Mouse (Mus musculus): Measurements from ENCODE around the gene Olfr748. TPM values are rescaled to one million over a fixed set of nuclear protein-coding genes. Genes with fewer than 3 reads are reported as not detected.

The Olfr748 gene
- polyA plus RNA-seq, 1 experiment from 2014 or later: not detected

Other genes with a start within 250 kb of the Olfr748 start
- gene Olfr741, start 234.6 kb upstream of the Olfr748 start, polyA plus RNA-seq (2014; fragmentation: Nextera tagmentation; extraction: Ambion mirVana): not detected in 2 replicates
- not detected in 2 replicates for gene Olfr742, start 203.8 kb upstream of the Olfr748 start, polyA plus RNA-seq (2014; fragmentation: Nextera tagmentation; extraction: Ambion mirVana)
- not detected in 2 replicates for gene Olfr743, start 185.5 kb upstream of the Olfr748 start, polyA plus RNA-seq (2014; fragmentation: Nextera tagmentation; extraction: Ambion mirVana)
- gene Olfr744, start 92.5 kb upstream of the Olfr748 start, polyA plus RNA-seq (2014; fragmentation: Nextera tagmentation; extraction: Ambion mirVana): not detected in 2 replicates
- not detected in 2 replicates for gene Olfr745, start 68.0 kb upstream of the Olfr748 start, polyA plus RNA-seq (2014; fragmentation: Nextera tagmentation; extraction: Ambion mirVana)
- gene Olfr746, start 60.3 kb upstream of the Olfr748 start, polyA plus RNA-seq (2014; fragmentation: Nextera tagmentation; extraction: Ambion mirVana): not detected in 2 replicates
- not detected in 2 replicates for gene Olfr747, start 14.2 kb upstream of the Olfr748 start, polyA plus RNA-seq (2014; fragmentation: Nextera tagmentation; extraction: Ambion mirVana)
- gene Olfr749, start 37.7 kb downstream of the Olfr748 start, polyA plus RNA-seq (2014; fragmentation: Nextera tagmentation; extraction: Ambion mirVana): not detected in 2 replicates
- gene Ttc5, start 78.1 kb downstream of the Olfr748 start, polyA plus RNA-seq (2014; fragmentation: Nextera tagmentation; extraction: Ambion mirVana): 77.3 and 79.6 TPM in 2 replicates
- gene Ccnb1ip1, start 100.4 kb downstream of the Olfr748 start, polyA plus RNA-seq (2014; fragmentation: Nextera tagmentation; extraction: Ambion mirVana): not detected in 2 replicates
- 71.8 and 76.2 TPM in 2 replicates for gene Parp2, start 100.5 kb downstream of the Olfr748 start, polyA plus RNA-seq (2014; fragmentation: Nextera tagmentation; extraction: Ambion mirVana)
- gene Tep1, start 163.2 kb downstream of the Olfr748 start, polyA plus RNA-seq (2014; fragmentation: Nextera tagmentation; extraction: Ambion mirVana): 8.6 and 8.7 TPM in 2 replicates
- 0.14 and 0.35 TPM in 2 replicates for gene Klhl33, start 190.1 kb downstream of the Olfr748 start, polyA plus RNA-seq (2014; fragmentation: Nextera tagmentation; extraction: Ambion mirVana)
- gene Osgep, start 217.5 kb downstream of the Olfr748 start, polyA plus RNA-seq (2014; fragmentation: Nextera tagmentation; extraction: Ambion mirVana): 149 and 169 TPM in 2 replicates
- 217 and 223 TPM in 2 replicates for gene Apex1, start 217.6 kb downstream of the Olfr748 start, polyA plus RNA-seq (2014; fragmentation: Nextera tagmentation; extraction: Ambion mirVana)
- 41.0 and 50.2 TPM in 2 replicates for gene Pip4p1, start 223.5 kb downstream of the Olfr748 start, polyA plus RNA-seq (2014; fragmentation: Nextera tagmentation; extraction: Ambion mirVana)
- 59.5 and 65.1 TPM in 2 replicates for gene Pnp, start 223.7 kb downstream of the Olfr748 start, polyA plus RNA-seq (2014; fragmentation: Nextera tagmentation; extraction: Ambion mirVana)
- not detected in 2 replicates for gene Gm49342, start 237.1 kb downstream of the Olfr748 start, polyA plus RNA-seq (2014; fragmentation: Nextera tagmentation; extraction: Ambion mirVana)
- 0.31 TPM in 1 of 2 replicates, not detected in the other for gene Pnp2, start 248.6 kb downstream of the Olfr748 start, polyA plus RNA-seq (2014; fragmentation: Nextera tagmentation; extraction: Ambion mirVana)

All from stomach, embryonic 14.5 days (tissue).